Mouse (Mus musculus) MEL (cell line): Measurements from ENCODE around the gene Gpr37l1. TPM values are rescaled to one million over a fixed set of nuclear protein-coding genes. Genes with fewer than 3 reads are reported as not detected.

ENCODE experiments used
- DNase-seq: peaks from one replicate; pipeline ENCODE4 v3.0.0; 2011; ENCODE audit warnings: low read depth, low spot score
- H3K27ac ChIP-seq: 2 replicates; pipeline ENCODE4 v1.5.1; 2012; ENCODE audit warnings: low read depth, mild to moderate bottlenecking, control low read depth, low read length, moderate library complexity; ENCODE audit not compliant: control insufficient read depth
- H3K27me3 ChIP-seq, 2 experiments: fragments of 150-350 bp in 1 of 2; sonication (generic) in 1 of 2; 2 replicates each; pipeline ENCODE4 v1.6.1; 2012; ENCODE audit warnings: low read length in 2 of 2, mild to moderate bottlenecking in 2 of 2, improper control_type of control experiment in 1 of 2, moderate library complexity in 1 of 2; ENCODE audit not compliant: insufficient read depth in 2 of 2, control insufficient read depth in 1 of 2
- H3K36me3 ChIP-seq, 2 experiments: 2 replicates each; pipeline ENCODE4 v1.6.1; 2012 to 2014; ENCODE audit warnings: low read length in 2 of 2, improper control_type of control experiment in 1 of 2, inconsistent platforms in 1 of 2, mild to moderate bottlenecking in 1 of 2; ENCODE audit not compliant: insufficient read depth in 2 of 2, control insufficient read depth in 1 of 2
- H3K4me1 ChIP-seq, 2 experiments: fragments of 150-350 bp in 1 of 2; sonication (generic) in 1 of 2; 2 replicates each; pipeline ENCODE4 v1.6.1; 2012; ENCODE audit warnings: low read length in 2 of 2, improper control_type of control experiment in 1 of 2, mild to moderate bottlenecking in 1 of 2; ENCODE audit not compliant: insufficient read depth in 2 of 2, control insufficient read depth in 1 of 2
- H3K4me3 ChIP-seq, 2 experiments: fragments of 150-350 bp in 1 of 2; sonication (generic) in 1 of 2; 2 replicates each; pipeline ENCODE4 v1.5.1; 2012; ENCODE audit warnings: low read depth in 2 of 2, low read length in 2 of 2, mild to moderate bottlenecking in 2 of 2, moderate library complexity in 2 of 2, control low read depth in 1 of 2, improper control_type of control experiment in 1 of 2; ENCODE audit not compliant: control insufficient read depth in 1 of 2, insufficient read depth in 1 of 2
- H3K79me2 ChIP-seq: 2 replicates; pipeline ENCODE4 v1.6.1; 2012; ENCODE audit warnings: mild to moderate bottlenecking, low read length, moderate library complexity; ENCODE audit not compliant: control insufficient read depth, poor library complexity, insufficient read depth
- H3K9ac ChIP-seq: 2 replicates; pipeline ENCODE4 v1.6.1; 2012; ENCODE audit warnings: low read depth, mild to moderate bottlenecking, control low read depth, low read length, moderate library complexity; ENCODE audit not compliant: control insufficient read depth, poor library complexity, severe bottlenecking
- H3K9me3 ChIP-seq: fragments of 150-350 bp; sonication (generic); replicated peaks from 2 replicates; pipeline ENCODE4 v1.6.1; 2012; ENCODE audit warnings: mild to moderate bottlenecking, low read length, improper control_type of control experiment, moderate library complexity; ENCODE audit not compliant: insufficient read depth
- CHD2 ChIP-seq: IDR thresholded peaks from 2 replicates; pipeline ENCODE4 v1.6.1; 2011; ENCODE audit warnings: low read length, improper control_type of control experiment
- CTCF ChIP-seq, 3 experiments: IDR thresholded peaks in 2 of 3; conservative IDR thresholded peaks in 1 of 3; 2 replicates each; pipeline ENCODE4 v1.5.1; 2011 to 2012; ENCODE audit warnings: low read length in 3 of 3, low read depth in 2 of 3, mild to moderate bottlenecking in 2 of 3, improper control_type of control experiment in 1 of 3, inconsistent platforms in 1 of 3, mixed read lengths in 1 of 3, moderate library complexity in 1 of 3; ENCODE audit not compliant: control insufficient read depth in 1 of 3, insufficient read depth in 1 of 3, poor library complexity in 1 of 3, severe bottlenecking in 1 of 3
- HCFC1 ChIP-seq: IDR thresholded peaks from 2 replicates; pipeline ENCODE4 v1.6.1; 2012; ENCODE audit warnings: low read depth, mild to moderate bottlenecking, inconsistent platforms, low read length, improper control_type of control experiment, moderate library complexity
- JUND ChIP-seq: IDR thresholded peaks from 2 replicates; pipeline ENCODE4 v1.6.1; 2011; ENCODE audit warnings: low read depth, mild to moderate bottlenecking, improper control_type of control experiment, low read length
- KAT2A ChIP-seq: conservative IDR thresholded peaks from 2 replicates; pipeline ENCODE4 v1.6.1; 2012; ENCODE audit warnings: low read depth, low read length, improper control_type of control experiment, inconsistent platforms
- MAX ChIP-seq: IDR thresholded peaks from 2 replicates; pipeline ENCODE4 v1.6.1; 2011; ENCODE audit warnings: low read length, improper control_type of control experiment
- MAZ ChIP-seq: IDR thresholded peaks from 2 replicates; pipeline ENCODE4 v1.6.1; 2012; ENCODE audit warnings: low read depth, mild to moderate bottlenecking, inconsistent platforms, low read length, improper control_type of control experiment
- MEF2A ChIP-seq: IDR thresholded peaks from 2 replicates; pipeline ENCODE4 v1.6.1; 2014; ENCODE audit warnings: low read depth, mild to moderate bottlenecking, inconsistent platforms, low read length, improper control_type of control experiment; ENCODE audit not compliant: poor library complexity, insufficient replicate concordance, severe bottlenecking; ENCODE audit errors: extremely low read depth
- MXI1 ChIP-seq: IDR thresholded peaks from 2 replicates; pipeline ENCODE4 v1.6.1; 2011; ENCODE audit warnings: mild to moderate bottlenecking, low read depth, low read length, improper control_type of control experiment
- MYC ChIP-seq: IDR thresholded peaks from 2 replicates; pipeline ENCODE4 v1.6.1; 2011; ENCODE audit warnings: low read depth, mild to moderate bottlenecking, low read length, improper control_type of control experiment, moderate library complexity
- NRF1 ChIP-seq: IDR thresholded peaks from 2 replicates; pipeline ENCODE4 v1.6.1; 2014; ENCODE audit warnings: low read depth, mild to moderate bottlenecking, inconsistent platforms, low read length, improper control_type of control experiment, moderate library complexity; ENCODE audit not compliant: poor library complexity, insufficient read depth, severe bottlenecking
- POLR2A ChIP-seq, 2 experiments: IDR thresholded peaks; 2 replicates each; pipeline ENCODE4 v1.6.1; 2011 to 2012; ENCODE audit warnings: low read length in 2 of 2, mild to moderate bottlenecking in 2 of 2, control low read depth in 1 of 2, improper control_type of control experiment in 1 of 2, low read depth in 1 of 2, moderate library complexity in 1 of 2; ENCODE audit not compliant: control insufficient read depth in 1 of 2, insufficient read depth in 1 of 2, poor library complexity in 1 of 2
- POLR2AphosphoS2 ChIP-seq: IDR thresholded peaks from 2 replicates; pipeline ENCODE4 v1.6.1; 2011; ENCODE audit warnings: low read length, improper control_type of control experiment
- RAD21 ChIP-seq: IDR thresholded peaks from 2 replicates; pipeline ENCODE4 v1.6.1; 2011; ENCODE audit warnings: mild to moderate bottlenecking, low read depth, low read length, improper control_type of control experiment
- UBTF ChIP-seq: IDR thresholded peaks from 2 replicates; pipeline ENCODE4 v1.6.1; 2012; ENCODE audit warnings: low read depth, mild to moderate bottlenecking, inconsistent platforms, low read length, improper control_type of control experiment, moderate library complexity, borderline replicate concordance; ENCODE audit not compliant: insufficient read depth
- USF1 ChIP-seq: IDR thresholded peaks from 2 replicates; pipeline ENCODE4 v1.6.1; 2014; ENCODE audit warnings: low read depth, mild to moderate bottlenecking, inconsistent platforms, low read length, improper control_type of control experiment, moderate library complexity
- USF2 ChIP-seq, 2 experiments: IDR thresholded peaks; 2 replicates each; pipeline ENCODE4 v1.6.1; 2011 to 2012; ENCODE audit warnings: improper control_type of control experiment in 2 of 2, low read length in 2 of 2, borderline replicate concordance in 1 of 2, inconsistent platforms in 1 of 2, low read depth in 1 of 2, mild to moderate bottlenecking in 1 of 2; ENCODE audit not compliant: insufficient read depth in 1 of 2
- ZC3H11A ChIP-seq: IDR thresholded peaks from 2 replicates; pipeline ENCODE4 v1.6.1; 2012; ENCODE audit warnings: low read depth, mild to moderate bottlenecking, inconsistent platforms, low read length, improper control_type of control experiment
- ZKSCAN1 ChIP-seq: IDR thresholded peaks from 2 replicates; pipeline ENCODE4 v1.6.1; 2012; ENCODE audit warnings: low read depth, mild to moderate bottlenecking, inconsistent platforms, low read length, improper control_type of control experiment, moderate library complexity
- polyA plus RNA-seq, 2 experiments: library from polyadenylated mRNA; stranded (reverse) in 1 of 2; unstranded in 1 of 2; fragments of >175 nt in 1 of 2; fragments of >200 nt in 1 of 2; gene quantifications; 2 replicates each; pipeline versions ENCODE4 v1.2.1 to v1.2.4; 2012; ENCODE audit warnings: low replicate concordance in 2 of 2, low read depth in 1 of 2; ENCODE audit not compliant: insufficient read length in 2 of 2, insufficient read depth in 1 of 2, missing spikeins in 1 of 2
- total RNA-seq: library from RNA; depleted of rRNA; stranded (reverse); fragments of 300-350 nt; gene quantifications from 2 replicates; pipeline ENCODE4 v1.2.3, GENCODE M21; 2012

Gpr37l1 gene
- total and polyA plus RNA-seq, 3 experiments = not detected

GRCm38 (mm10) chr1:135146077-135146945, 21.2 kb downstream of the Gpr37l1 start, which contains the start of gene Arl8a (continued):
- TF ChIP-seq CTCF (IDR thresholded peaks at IDR 0.05 in 2 of 3, conservative IDR thresholded peaks at IDR 0.05 in 1 of 3; ENCODE audit: control insufficient read depth in 1 of 3, insufficient read depth in 1 of 3, low read depth in 2 of 3, low read length in 3 of 3, poor library complexity in 1 of 3, severe bottlenecking in 1 of 3) = no peak
- TF ChIP-seq USF1 = no peak
- TF ChIP-seq HCFC1 = no peak
- no peak for TF ChIP-seq MAX

- no peak for DNase-seq
- Histone ChIP-seq H3K27ac (no peak overlapping the region), H3K4me3 (no peak overlapping the region), H3K9me3 (no peaks in the 10 kb centered on the region), H3K36me3 (peaks cover 15 to 27% of the 10 kb centered on the region in 2 experiments), H3K79me2 (peaks cover 28% of the 10 kb centered on the region), H3K27me3 (no peaks in the 10 kb centered on the region), H3K4me1 (peaks cover 0 to 12% of the 10 kb centered on the region in 2 experiments; a peak in 2 of 4 replicates), H3K9ac (no peak overlapping the region)
- TF ChIP-seq POLR2AphosphoS2 (no peak), POLR2A (IDR thresholded peaks at IDR 0.05; ENCODE audit: control insufficient read depth in 1 of 2, insufficient read depth in 1 of 2, low read depth in 1 of 2, low read length in 2 of 2, poor library complexity in 1 of 2) (no peak), RAD21 (no peak), JUND (no peak), USF1 (no peak), ZKSCAN1 (no peak), MAX (no peak), MYC (no peak), MEF2A (no peak), KAT2A (no peak), MAZ (no peak), CHD2 (no peak), UBTF (no peak), HCFC1 (no peak), ZC3H11A (no peak), USF2 (IDR thresholded peaks at IDR 0.05; ENCODE audit: borderline replicate concordance in 1 of 2, insufficient read depth in 1 of 2, low read depth in 1 of 2, low read length in 2 of 2) (no peak), MXI1 (no peak), NRF1 (no peak)
Measured at GRCm38 (mm10) chr1:135143940-135144339, 23.5 kb downstream of the Gpr37l1 start.
